Mouse (Mus musculus) hindbrain, embryonic 10.5 days (tissue): ENCODE measurements around the gene Amd1. TPM values are rescaled to one million over a fixed set of nuclear protein-coding genes. Genes with fewer than 3 reads are reported as not detected.
A peak's percentile ranks its signal among the peaks of the same experiment; 100 is the strongest.

Source experiments
- DNase-seq: peaks from one replicate; pipeline ENCODE4 v3.0.0-alpha.2; 2017; ENCODE audit warnings: low spot score
- H3K27ac ChIP-seq: fragments of 300-500 bp; sonication (generic); 2 replicates; pipeline ENCODE4 v1.5.1; 2016; ENCODE audit warnings: mild to moderate bottlenecking, moderate library complexity
- H3K27me3 ChIP-seq: fragments of 300-500 bp; sonication (generic); 2 replicates; pipeline ENCODE4 v1.6.1; 2016; ENCODE audit warnings: mild to moderate bottlenecking; ENCODE audit not compliant: poor library complexity, insufficient read depth, severe bottlenecking
- H3K36me3 ChIP-seq: fragments of 300-500 bp; sonication (generic); 2 replicates; pipeline ENCODE4 v1.6.1; 2016; ENCODE audit warnings: mild to moderate bottlenecking, moderate library complexity
- H3K4me1 ChIP-seq: fragments of 300-500 bp; sonication (generic); replicated peaks from 2 replicates; pipeline ENCODE4 v1.6.1; 2016; ENCODE audit warnings: mild to moderate bottlenecking
- H3K4me3 ChIP-seq: fragments of 300-500 bp; sonication (generic); 2 replicates; pipeline ENCODE4 v1.5.1; 2016; ENCODE audit warnings: mild to moderate bottlenecking, moderate library complexity
- H3K9me3 ChIP-seq: fragments of 300-500 bp; sonication (generic); 2 replicates; pipeline ENCODE4 v1.6.1; 2016; ENCODE audit warnings: mild to moderate bottlenecking, moderate library complexity
- WGBS: fragments of 180-500 bp; shearing (Covaris S2); methylation state at CpG from one replicate; pipeline ENCODE4 v1.1.7; 2016; 5-methylcytosine and 5-hydroxymethylcytosine counted together
- polyA plus RNA-seq: library from polyadenylated mRNA; unstranded; fragments of >200 nt; fragmentation: Nextera tagmentation; extraction: Ambion mirVana; gene quantifications from 2 replicates; pipeline ENCODE4 v1.2.1, GENCODE M21; 2016

Gene Amd1
- polyA plus RNA-seq, 1 experiment from 2014 or later, result 59.0 TPM

DNA sequence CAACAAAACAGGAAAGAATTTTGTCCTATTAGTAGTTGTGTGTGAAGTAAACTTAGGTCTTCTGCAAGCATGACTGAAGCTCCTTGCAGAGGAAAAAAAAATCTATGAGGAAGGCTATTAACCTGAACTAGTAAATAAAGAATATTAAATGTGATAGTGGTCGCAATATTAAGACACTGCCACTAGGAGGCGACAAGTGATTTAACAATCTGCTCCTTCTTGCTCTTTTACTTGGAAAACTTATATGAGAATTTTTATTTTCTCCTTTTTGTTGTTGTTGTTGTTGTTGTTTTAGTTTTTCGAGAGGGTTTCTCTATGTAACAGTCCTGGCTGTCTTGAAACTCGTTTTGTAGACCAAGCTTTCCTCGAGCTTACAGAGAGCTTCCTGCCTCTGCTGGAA is 43.0 kb downstream of the Amd1 start:
- WGBS, result 6% methylated on average over 5 of the region's 5 CpGs
- H3K27ac ChIP-seq, result peak overlapping the region; percentile 98
- H3K9me3 ChIP-seq, result no peaks in the 10 kb centered on the region
- H3K36me3 ChIP-seq, result peaks cover 20% of the 10 kb centered on the region
- H3K27me3 ChIP-seq, result no peaks in the 10 kb centered on the region
- H3K4me1 ChIP-seq, result peaks cover 22% of the 10 kb centered on the region
- DNase-seq, result no peak
- H3K4me3 ChIP-seq, result peak overlapping the region; percentile 21

DNA sequence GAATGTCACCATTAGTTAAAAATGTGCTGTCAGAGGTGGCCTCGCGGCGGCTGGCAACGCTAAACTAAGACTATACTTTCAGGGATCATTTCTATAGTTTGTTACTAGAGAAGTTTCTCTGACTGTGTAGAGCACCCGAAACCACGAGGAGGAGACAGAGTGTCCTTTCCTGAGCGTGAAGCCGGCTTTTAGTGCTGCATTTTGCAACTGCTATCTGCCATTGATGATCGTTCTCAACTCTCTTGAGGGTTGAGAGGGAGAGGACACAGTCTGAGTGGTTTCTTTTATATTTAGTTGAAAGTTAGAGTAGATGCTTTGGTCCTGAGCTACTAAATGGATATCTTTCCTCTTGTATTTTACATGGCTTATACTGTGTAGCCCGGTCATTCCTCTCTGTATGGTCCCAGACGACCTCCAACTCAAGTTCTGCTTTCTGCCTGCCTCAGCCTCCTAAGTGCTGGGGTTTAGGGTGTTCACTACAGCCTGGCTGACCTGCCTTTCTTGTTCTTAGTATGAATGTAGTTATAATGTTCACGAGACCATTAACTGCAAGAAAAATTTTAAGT is 43.5 kb downstream of the Amd1 start:
- Histone ChIP-seq H3K4me3 (peak overlapping the region; percentile 80), H3K36me3 (peaks cover 24% of the 10 kb centered on the region), H3K4me1 (peaks cover 22% of the 10 kb centered on the region), H3K27ac (peak overlapping the region; percentile 98), H3K27me3 (no peaks in the 10 kb centered on the region), H3K9me3 (no peaks in the 10 kb centered on the region)
- DNase-seq, result peak; percentile 88
- 1% methylated on average over 12 of the region's 12 CpGs for WGBS

DNA sequence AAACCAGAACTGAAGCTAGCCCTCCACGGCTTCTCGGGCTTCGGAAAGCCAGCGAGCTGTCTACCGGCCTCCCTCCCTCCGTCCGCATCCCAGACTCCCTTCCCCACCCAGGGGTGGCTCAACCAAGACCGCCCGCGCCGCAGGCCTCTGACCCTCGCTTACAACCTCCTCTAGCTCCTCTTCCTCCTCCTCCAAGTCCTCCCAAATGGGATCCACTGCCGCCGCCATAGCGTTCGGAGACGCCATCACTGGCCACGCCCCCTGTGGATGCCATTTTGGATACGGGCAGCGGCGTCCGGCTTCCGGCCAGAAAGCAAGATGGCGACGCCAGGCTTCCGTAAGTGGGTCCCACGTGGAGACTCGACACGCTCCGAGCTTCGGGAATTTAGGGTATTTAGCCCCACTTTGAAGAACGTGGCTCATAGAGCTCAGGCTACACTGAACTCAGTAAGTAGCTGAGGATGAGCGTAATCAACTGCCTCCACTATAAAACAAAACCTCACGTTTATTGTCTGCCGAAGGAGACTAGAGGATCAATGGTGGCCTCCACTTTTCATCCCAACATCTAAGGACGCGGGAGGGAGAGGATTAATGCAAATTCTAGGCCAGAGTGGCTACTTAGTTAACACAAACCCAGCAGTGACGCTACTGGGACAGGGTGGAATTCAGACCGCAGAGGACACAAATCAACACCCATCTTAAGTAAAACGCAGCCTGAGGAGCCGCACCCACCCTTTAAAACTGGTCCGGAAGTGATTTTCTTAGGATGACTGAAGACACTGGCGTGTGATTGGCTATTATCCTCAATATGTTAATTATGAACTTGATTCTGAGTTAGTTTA is 44.4 kb downstream of the Amd1 start, which contains the start of gene Gtf3c6:
Gene Gtf3c6, minus strand, starts transcription at position 695 of the 842 bp plus-strand sequence.
- Histone ChIP-seq H3K4me3 (peak within 1 kb of the TSS; percentile 80), H3K9me3 (no peaks in the 10 kb centered on the region), H3K27ac (peak within 1 kb of the TSS; percentile 98), H3K4me1 (peaks cover 22% of the 10 kb centered on the region), H3K36me3 (peaks cover 33% of the 10 kb centered on the region), H3K27me3 (no peaks in the 10 kb centered on the region)
- WGBS, result under 1% methylated on average over 43 of the region's 43 CpGs
- DNase-seq, result peak; percentile 95

DNA sequence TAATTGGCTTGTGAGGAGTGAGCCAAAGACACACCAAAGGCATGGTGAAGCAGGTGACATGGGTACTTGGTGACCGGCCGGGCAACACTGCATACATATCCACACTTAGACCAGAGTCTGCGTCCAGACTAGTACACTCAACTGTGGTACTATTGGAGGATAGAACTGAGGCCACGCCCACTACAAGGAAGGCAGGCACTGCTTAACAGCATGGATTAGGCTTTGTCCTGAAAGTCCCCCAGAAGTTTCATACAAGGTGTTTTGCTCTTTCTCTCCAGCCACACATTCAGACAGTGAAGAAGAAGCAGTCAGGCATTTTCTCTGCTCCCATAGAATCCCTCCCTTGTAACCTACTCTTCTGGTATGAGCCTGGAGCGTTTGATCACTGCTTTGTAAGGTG is 45.3 kb downstream of the Amd1 start:
- Histone ChIP-seq H3K9me3 (no peaks in the 10 kb centered on the region), H3K27ac (peak overlapping the region; percentile 98), H3K4me3 (peak overlapping the region; percentile 80), H3K4me1 (peaks cover 22% of the 10 kb centered on the region), H3K36me3 (peaks cover 42% of the 10 kb centered on the region), H3K27me3 (no peaks in the 10 kb centered on the region)
- DNase-seq, result peak; percentile 67
- 9% methylated on average over 5 of the region's 5 CpGs for WGBS

DNA sequence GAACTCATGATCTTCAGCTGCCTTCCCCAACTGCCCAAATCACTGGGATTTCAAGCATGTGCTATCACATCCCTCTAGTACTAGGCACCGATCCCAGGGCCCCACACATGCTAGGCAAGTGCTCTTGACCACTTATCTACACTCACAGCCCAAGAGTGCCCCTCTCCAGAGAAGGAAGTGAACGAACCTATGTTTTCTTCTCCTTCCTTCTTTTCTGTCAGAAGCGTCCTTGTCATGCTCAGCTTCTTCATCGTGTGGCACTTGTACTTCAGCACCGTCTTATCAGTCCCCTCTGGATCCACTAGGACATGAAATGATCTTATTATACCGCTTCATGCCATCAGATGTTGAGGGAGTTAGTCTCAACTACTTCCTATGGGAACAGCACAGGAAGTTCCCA is 51.0 kb downstream of the Amd1 start:
- Histone ChIP-seq H3K4me3 (no peak overlapping the region), H3K27me3 (no peaks in the 10 kb centered on the region), H3K9me3 (no peaks in the 10 kb centered on the region), H3K4me1 (peaks cover 10% of the 10 kb centered on the region), H3K27ac (no peak overlapping the region), H3K36me3 (peaks cover 83% of the 10 kb centered on the region)
- DNase-seq, result no peak
- WGBS, result 94% methylated on average over 6 of the region's 6 CpGs

DNA sequence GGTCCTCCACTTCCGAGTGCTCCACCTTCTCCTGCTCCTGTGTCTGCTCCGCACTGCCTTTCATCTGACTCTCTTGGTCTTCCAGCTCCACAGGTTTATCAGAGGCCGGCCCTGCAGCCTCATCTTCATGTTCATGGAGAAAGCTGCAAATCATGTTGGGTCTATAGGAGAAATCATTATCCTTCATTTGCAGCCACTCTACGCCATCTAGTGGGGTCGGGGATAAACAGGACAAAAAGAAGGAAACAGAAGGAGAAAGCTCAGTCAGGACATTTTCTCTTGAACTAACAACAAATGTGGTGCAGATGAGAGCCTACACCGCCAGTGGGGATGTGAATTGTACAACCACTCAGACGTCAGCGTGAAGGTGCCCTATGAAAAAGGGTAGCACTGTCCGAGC is 52.4 kb downstream of the Amd1 start:
- DNase-seq, result no peak
- WGBS, result 92% methylated on average over 9 of the region's 9 CpGs

DNA sequence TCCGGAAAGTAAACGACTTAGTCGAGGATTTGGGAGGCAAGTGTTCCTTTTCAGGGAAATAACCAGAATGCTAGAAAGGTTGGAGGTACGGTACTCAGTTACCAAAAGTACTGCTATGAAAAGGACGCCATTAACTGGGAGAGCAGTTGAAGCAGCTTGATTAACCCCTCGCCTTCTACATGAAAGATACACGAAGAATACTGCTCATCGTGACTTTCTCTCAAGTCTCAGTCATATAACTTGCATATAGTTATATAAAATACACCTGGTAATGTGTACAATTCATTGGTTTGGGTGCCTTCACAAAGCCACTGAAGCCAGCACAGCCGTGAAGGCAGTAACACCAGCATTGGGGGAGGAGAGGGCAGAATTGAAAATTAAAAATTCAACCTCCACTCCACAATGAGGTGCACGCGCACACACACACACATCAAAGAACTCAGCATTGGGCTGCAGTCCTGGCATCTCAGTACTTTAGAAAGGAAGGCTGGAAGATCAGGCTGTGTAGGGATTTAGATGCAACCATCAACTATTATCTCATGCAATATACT is 54.7 kb downstream of the Amd1 start:
- H3K27me3 ChIP-seq, result no peaks in the 10 kb centered on the region
- no peaks in the 10 kb centered on the region for H3K9me3 ChIP-seq
- peak overlapping the region; percentile 90 for H3K27ac ChIP-seq
- H3K4me3 ChIP-seq, result peak overlapping the region; percentile 77
- peaks cover 15% of the 10 kb centered on the region for H3K4me1 ChIP-seq
- WGBS, result 37% methylated on average over 11 of the region's 11 CpGs
- peak; percentile 13 for DNase-seq
- peaks cover 72% of the 10 kb centered on the region for H3K36me3 ChIP-seq

More for the DNA sequence above, 52.4 kb downstream of the Amd1 start:
- H3K4me1 ChIP-seq, result peaks cover 15% of the 10 kb centered on the region
- no peak overlapping the region for H3K4me3 ChIP-seq
- H3K36me3 ChIP-seq, result peaks cover 72% of the 10 kb centered on the region
- H3K27me3 ChIP-seq, result no peaks in the 10 kb centered on the region
- no peaks in the 10 kb centered on the region for H3K9me3 ChIP-seq
- no peak overlapping the region for H3K27ac ChIP-seq

DNA sequence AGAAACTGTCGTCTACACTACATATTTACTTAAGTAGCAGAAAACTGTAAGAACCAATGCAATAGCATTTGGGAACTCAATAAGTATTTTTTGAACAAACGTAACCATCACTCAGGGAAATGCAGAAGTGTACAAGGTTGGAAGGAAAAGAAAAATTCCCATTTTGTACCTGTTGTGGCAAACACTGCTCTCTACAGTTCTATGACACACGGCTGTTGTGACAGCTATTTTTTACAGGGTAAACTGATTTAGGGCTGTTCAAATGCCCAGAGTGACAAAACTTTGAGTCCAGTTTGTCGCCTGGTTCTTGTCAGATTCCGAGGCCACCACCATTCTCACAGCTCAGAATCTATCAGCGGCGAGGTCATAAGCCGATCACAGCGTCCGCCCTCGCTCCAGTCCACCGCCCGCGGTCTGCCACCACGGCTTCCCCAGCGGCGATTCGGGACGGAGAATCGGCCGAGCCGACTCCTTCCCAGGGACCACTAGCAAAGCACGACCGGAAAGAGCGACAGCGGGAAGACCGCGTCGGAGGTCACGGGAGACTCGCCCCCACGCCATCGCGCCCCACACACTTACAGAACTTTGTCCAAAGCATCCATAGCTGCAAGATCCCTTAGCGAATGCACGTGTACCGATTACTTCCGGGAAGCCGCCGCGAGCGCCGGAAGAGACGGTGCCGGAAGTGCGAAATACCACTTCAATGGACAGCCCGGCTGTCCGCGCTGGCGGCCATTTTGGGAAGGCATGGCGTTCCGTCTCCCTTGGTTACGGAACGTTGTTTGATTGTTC is 55.4 kb downstream of the Amd1 start, which contains the start of gene Rpf2:
Gene Rpf2, minus strand, starts transcription at position 663 of the 792 bp plus-strand sequence.
- no peaks in the 10 kb centered on the region for H3K27me3 ChIP-seq
- H3K4me1 ChIP-seq, result peaks cover 15% of the 10 kb centered on the region
- H3K9me3 ChIP-seq, result no peaks in the 10 kb centered on the region
- under 1% methylated on average over 54 of the region's 54 CpGs for WGBS
- peak within 1 kb of the TSS; percentile 77 for H3K4me3 ChIP-seq
- DNase-seq, result peak; percentile 91
- peaks cover 72% of the 10 kb centered on the region for H3K36me3 ChIP-seq
- peak within 1 kb of the TSS; percentile 90 for H3K27ac ChIP-seq

DNA sequence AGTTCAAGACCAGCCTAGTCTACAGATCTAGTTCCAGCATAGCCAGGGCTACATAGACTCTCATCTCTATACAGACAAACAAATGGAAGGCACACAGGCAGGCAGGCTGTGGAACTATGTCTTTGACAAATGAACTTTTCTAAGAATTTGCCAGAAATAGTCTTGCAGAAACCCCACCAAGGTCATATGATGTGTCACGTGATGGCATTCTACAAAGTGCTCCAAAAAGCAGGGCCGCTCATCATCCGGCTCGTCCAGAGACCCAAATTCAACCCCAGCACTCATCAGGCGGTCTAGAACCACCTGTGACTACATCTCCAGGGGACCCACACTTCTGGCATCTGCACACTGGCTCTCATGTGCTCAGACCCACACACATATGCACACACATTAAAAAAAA is 64.2 kb downstream of the Amd1 start:
- Histone ChIP-seq H3K27me3 (no peaks in the 10 kb centered on the region), H3K27ac (no peak overlapping the region), H3K9me3 (no peaks in the 10 kb centered on the region), H3K4me3 (no peak overlapping the region), H3K36me3 (peaks cover 96% of the 10 kb centered on the region), H3K4me1 (no peaks in the 10 kb centered on the region)
- 94% methylated on average over 5 of the region's 5 CpGs for WGBS
- no peak for DNase-seq

Other genes starting within 250 kb of the Amd1 start
- 8.7 and 10.3 TPM in 2 replicates for gene Slc16a10, start 159.9 kb downstream of the Amd1 start, polyA plus RNA-seq
- gene Rpf2, start 55.1 kb downstream of the Amd1 start, polyA plus RNA-seq, result 74.8 and 91.8 TPM in 2 replicates
- gene Gtf3c6, start 44.1 kb downstream of the Amd1 start, polyA plus RNA-seq, result 140 and 144 TPM in 2 replicates
- gene Cdk19, start 37.4 kb upstream of the Amd1 start, polyA plus RNA-seq, result 5.2 and 7.0 TPM in 2 replicates